Mouse (Mus musculus): ENCODE results near the gene Nfam1. TPM values are rescaled to one million over a fixed set of nuclear protein-coding genes. Genes with fewer than 3 reads are reported as not detected.

Nfam1 gene
- polyA plus RNA-seq, 1 experiment from 2014 or later, result 3.4 TPM

DNA sequence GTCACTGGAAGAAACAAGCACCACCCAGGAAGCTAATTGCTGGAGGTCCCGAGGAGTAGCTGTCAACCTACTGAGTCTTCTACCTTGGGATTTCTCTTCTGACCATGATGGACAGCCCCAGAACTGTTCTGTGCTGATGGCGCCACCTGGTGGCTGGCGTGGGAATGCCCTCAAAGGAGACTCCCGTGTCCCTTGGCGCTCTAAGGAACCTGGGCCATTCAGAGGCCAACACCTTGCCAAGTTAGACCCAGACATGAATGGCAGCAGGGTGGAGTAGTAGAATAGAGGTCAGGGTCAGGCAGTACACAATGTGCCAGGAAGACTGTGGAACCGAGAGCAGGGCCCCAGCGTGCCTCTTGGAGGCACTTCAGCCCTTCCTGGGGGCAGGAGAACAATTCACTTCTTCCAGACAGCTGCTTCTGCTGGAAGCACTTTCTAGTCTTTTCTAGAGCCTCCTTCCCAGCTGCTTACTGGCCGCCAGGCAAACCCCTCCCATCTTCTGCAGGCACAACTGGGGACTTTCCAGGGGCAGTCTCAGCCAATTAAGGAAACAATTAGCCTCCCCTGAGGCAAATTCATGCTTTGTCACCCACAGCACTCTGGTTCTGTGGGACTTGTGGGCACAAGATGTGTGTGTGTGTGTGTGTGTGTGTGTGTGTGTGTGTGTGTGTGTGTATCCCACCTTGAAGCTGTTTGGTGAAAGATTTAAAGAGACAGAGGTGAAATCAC is 4.8 kb upstream of the Nfam1 start:
- Histone ChIP-seq H3K9ac (0 out of 2 replicates have a peak overlapping the region, but pooled peaks have one; percentile 8), H3K4me2 (replicated peaks) (no peak overlapping the region; the same call in 1 of the 2 replicates), H3K36me3 (no peaks in the 10 kb centered on the region), H3K4me1 (peaks cover 63% of the 10 kb centered on the region), H3K27ac (no peak overlapping the region), H3K27me3 (peaks cover 26% of the 10 kb centered on the region), H3K9me3 (no peaks in the 10 kb centered on the region), H3K4me3 (no peak overlapping the region)
- ATAC-seq (ENCODE audit: low FRiP score, low read depth), result no peak
- WGBS, result 3% methylated on average over 8 of the region's 8 CpGs

DNA sequence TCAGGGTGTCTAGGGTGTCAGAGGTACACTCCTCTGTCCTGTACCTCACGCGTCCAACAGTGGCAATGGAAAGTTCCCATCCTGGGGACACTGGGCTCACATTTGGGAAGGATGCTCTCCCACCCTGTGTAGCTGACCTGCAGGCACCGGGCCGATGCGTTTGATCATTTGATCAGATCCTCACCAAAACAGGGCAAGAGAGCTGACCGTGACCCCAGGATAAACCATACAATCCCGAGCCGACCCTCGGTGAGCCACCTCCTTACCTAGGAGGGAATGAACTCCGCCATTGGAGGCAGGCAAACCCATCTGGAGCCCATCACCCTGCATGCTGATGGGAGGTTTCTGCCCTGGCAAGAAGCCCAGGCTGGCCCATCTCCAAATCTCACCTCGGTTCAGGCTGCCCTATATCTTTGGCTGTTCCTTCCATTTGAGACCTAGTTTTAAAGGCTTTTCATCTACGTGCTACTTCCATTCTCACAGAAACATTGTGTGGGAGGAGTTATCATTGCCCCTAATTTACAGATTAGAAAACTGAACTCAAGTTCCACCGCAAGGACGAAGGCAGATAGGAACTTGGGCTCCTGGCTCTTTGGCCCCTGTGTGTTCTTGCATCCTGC is 3.9 kb upstream of the Nfam1 start:
- H3K27ac ChIP-seq, result peak overlapping the region; percentile 48; the same call in 1 of the 2 replicates
- peaks cover 60% of the 10 kb centered on the region for H3K4me1 ChIP-seq
- H3K4me2 ChIP-seq (replicated peaks), result no peak overlapping the region; the same call in 1 of the 2 replicates
- peaks cover 35% of the 10 kb centered on the region for H3K27me3 ChIP-seq
- no peaks in the 10 kb centered on the region for H3K36me3 ChIP-seq
- no peaks in the 10 kb centered on the region for H3K9me3 ChIP-seq
- 53% methylated on average over 14 of the region's 14 CpGs for WGBS
- H3K9ac ChIP-seq, result no peak overlapping the region
- ATAC-seq (ENCODE audit: low FRiP score, low read depth), result peak; percentile 33; the same call in 1 of the 2 replicates
- H3K4me3 ChIP-seq, result no peak overlapping the region

DNA sequence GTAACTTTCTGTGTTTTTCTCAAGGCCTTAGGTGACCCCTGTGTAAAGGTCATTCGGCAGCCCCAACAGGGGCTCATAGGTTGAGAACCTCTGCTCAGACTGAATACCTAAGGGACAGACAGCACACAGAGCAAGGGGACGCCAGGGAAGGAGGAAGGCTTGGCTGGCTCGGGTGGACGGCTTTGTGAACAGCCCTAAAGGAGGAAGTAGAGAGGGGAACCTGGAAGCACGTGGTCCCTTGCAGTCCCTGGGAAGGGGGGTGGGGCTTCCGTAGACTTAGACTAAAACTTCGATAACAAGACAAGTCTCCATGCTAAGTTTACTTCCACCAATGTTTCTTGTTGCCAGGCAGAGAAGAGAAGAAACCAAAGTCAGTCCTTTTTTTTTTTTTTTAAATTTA is 3.0 kb upstream of the Nfam1 start:
- no peak for ATAC-seq (ENCODE audit: low FRiP score, low read depth)
- no peak overlapping the region for H3K4me3 ChIP-seq
- no peak overlapping the region for H3K27ac ChIP-seq
- 52% methylated on average over 7 of the region's 7 CpGs for WGBS
- no peak overlapping the region for H3K9ac ChIP-seq
- peaks cover 40% of the 10 kb centered on the region for H3K27me3 ChIP-seq
- H3K36me3 ChIP-seq, result no peaks in the 10 kb centered on the region
- H3K4me2 ChIP-seq (replicated peaks), result no peak overlapping the region
- H3K4me1 ChIP-seq, result peaks cover 60% of the 10 kb centered on the region
- H3K9me3 ChIP-seq, result no peaks in the 10 kb centered on the region

DNA sequence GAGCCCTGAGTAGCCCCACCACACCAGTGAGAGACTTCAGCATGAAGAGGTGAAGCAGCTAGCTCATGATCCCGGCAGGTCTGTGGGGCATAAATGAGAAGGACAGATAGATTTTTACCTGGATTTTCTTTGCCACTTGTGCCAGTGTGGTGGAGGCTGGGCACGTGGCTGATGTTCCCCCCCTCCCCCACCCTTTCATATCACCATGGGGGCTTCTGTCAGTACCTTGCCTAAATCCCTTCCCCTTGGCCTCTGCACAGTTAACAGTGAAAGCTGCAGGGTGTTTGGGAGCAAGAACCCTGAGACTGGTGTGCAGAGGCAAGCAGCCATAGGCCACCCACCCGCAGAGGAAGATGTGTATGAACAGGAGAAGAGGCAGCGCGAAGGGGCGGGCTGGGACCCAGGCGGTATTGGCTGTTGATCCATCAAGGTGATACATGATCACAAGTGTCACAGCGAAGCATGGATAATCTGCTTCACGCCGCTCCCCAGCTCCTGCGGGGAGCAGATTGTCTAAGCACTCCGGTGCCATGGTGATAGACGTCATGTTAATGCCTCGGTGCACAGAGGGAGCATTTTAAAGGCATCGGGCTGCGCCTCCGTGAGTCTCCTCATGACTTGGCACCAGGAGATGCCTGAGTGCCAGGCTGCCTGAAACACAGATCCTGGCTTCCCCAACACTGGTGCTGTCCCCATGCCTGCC is 1.3 kb upstream of the Nfam1 start:
- no peak for ATAC-seq (ENCODE audit: low FRiP score, low read depth)
- 17% methylated on average over 17 of the region's 17 CpGs for WGBS
- Histone ChIP-seq H3K27me3 (peaks cover 40% of the 10 kb centered on the region), H3K4me2 (replicated peaks) (peak overlapping the region; percentile 23; the same call in 1 of the 2 replicates), H3K4me1 (peaks cover 65% of the 10 kb centered on the region), H3K9me3 (no peaks in the 10 kb centered on the region), H3K27ac (no peak overlapping the region), H3K36me3 (no peaks in the 10 kb centered on the region), H3K4me3 (no peak overlapping the region), H3K9ac (no peak overlapping the region)

DNA sequence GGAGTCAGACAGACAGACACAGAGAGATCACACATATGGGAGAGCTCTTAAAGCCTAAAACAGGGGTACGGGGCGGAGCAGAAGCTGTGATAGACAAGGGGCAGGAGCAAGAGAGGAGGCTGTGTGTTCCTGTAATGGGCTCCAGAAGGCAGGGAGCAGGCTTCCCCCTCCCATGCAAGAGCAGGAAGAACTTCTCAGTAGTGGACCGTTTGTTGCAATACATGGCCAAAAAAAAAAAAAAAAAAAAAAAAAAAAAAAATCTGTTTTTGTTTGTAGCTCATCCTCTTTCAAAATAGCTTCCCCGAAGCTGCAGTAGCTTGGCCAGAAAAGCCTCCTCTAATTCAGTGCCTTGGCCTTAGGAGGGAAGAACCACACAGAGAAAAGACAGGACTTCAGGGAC is 2.2 kb downstream of the Nfam1 start:
- H3K27ac ChIP-seq, result no peak overlapping the region; the same call in 1 of the 2 replicates
- H3K4me1 ChIP-seq, result peaks cover 54% of the 10 kb centered on the region
- no peaks in the 10 kb centered on the region for H3K36me3 ChIP-seq
- no peak overlapping the region for H3K4me3 ChIP-seq
- H3K4me2 ChIP-seq (replicated peaks), result no peak overlapping the region
- H3K9ac ChIP-seq, result no peak overlapping the region
- no peak for ATAC-seq (ENCODE audit: low FRiP score, low read depth)
- H3K27me3 ChIP-seq, result peaks cover 43% of the 10 kb centered on the region
- no peaks in the 10 kb centered on the region for H3K9me3 ChIP-seq
- WGBS, result 44% methylated on average over 4 of the region's 4 CpGs

DNA sequence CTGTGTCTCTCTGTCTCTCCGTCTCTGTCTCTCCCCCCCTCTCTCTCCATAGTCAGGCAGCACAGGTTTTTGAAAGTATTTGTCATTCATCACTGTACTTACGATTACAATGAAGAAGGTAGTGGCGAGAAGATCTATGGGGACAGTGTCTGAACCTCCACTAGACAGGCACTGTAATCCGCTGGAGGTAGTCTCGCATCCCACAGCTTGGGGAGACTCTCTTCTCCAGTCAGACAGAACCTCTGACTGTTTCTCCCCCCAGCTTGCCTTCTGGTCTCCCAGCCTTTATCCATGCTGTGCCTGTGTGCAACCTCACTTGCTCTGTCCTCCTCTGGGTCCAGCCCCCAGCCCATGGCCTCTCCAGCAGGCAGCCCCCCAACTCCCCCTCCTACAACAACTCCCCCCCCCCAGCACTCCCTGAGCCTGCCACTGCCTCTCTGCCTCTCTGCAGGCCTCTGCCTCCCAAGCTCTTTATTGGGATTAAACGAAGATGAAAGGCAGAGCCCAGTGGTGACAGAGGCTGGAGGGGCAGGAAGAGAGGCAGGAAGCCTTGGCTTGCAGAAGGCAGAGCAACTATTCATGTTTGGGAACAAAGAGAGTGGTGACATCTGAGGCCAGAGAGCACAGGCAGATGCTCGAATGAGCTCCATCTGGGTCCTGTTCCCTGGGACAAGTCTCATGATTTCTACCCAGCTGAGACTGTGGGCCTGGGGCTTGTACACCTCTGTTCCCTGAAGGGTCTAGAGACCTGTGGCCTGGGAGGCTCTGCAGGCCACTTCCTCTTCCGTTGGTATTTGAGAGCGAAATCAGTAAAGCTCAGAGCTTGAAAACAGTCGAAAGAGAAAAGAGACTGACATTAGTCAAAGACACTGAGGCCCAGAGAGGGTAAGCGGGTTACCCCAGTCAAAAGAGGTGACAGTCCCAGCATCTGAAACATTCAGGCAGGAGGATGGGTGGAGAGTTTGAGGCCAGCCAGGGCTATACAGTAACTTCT is 3.1 kb downstream of the Nfam1 start:
- Histone ChIP-seq H3K9me3 (no peaks in the 10 kb centered on the region), H3K4me2 (replicated peaks) (no peak overlapping the region), H3K4me1 (peaks cover 60% of the 10 kb centered on the region), H3K36me3 (no peaks in the 10 kb centered on the region), H3K9ac (peak overlapping the region; percentile 50), H3K27me3 (peaks cover 36% of the 10 kb centered on the region), H3K27ac (peak overlapping the region; percentile 22), H3K4me3 (no peak overlapping the region)
- no peak for ATAC-seq (ENCODE audit: low FRiP score, low read depth)
- 40% methylated on average over 11 of the region's 11 CpGs for WGBS

DNA sequence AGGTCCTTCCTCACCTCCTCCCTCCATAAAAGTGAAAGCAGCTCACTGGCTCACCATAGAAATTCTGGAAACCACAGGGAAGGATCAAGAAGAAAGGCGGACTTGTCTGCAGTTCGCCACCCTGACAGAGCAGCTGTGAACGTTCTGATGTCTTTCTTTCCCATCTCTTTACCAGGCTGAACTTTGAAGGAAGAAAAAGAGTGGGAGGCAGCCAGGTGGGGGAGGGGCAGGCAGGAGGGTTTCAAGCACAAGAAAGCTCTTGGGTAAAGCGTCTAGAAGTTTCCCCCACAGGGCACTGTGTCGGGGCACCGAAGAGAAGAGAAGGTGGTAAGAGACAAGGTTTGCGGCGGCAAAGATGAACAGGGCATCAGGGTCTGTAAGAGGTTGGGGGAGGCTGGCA is 7.0 kb downstream of the Nfam1 start:
- no peak for ATAC-seq (ENCODE audit: low FRiP score, low read depth)
- no peaks in the 10 kb centered on the region for H3K9me3 ChIP-seq
- peaks cover 48% of the 10 kb centered on the region for H3K4me1 ChIP-seq
- peaks cover 4% of the 10 kb centered on the region; the same call in 1 of the 2 replicates for H3K27me3 ChIP-seq
- H3K4me3 ChIP-seq, result no peak overlapping the region
- peak overlapping the region; percentile 19; the same call in 1 of the 2 replicates for H3K9ac ChIP-seq
- no peaks in the 10 kb centered on the region for H3K36me3 ChIP-seq
- 32% methylated on average over 8 of the region's 8 CpGs for WGBS
- peak overlapping the region; percentile 64; the same call in 1 of the 2 replicates for H3K27ac ChIP-seq
- H3K4me2 ChIP-seq (replicated peaks), result peak overlapping the region; percentile 49

DNA sequence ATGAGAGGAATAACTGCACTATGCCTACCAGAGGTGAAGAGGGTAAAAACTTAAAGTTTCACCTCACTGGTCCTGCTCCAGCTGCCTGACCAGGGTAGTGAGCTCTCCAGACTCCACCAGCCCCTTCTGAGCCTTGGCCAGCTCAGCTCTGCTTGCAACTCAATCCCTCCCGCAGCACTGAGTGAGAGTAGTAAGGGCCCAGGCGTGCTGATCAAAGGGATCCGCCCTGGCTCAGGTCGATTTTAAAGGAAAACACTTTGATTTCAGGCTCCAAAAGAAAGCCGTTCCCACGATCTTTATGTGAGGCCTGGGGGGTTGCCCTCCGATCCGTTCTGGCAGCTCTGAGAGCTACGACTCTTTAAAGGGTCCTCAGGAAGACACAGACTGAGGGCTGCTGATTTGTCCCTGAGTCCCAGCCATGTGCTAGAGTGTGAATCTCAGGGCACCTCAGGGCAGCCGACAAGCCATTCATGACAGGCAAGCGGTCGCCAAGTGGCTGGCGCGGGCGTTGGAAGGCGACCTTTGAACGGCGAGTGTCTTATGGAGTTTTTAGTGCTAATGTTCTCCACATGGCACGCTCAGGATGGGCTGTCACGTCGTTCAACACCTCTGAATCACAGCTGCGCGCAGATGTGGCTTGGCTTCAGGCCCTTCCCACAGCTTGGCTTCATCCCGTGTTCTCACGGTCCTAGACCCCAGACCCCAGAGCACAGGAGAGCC is 7.9 kb downstream of the Nfam1 start:
- peak overlapping the region; percentile 49 for H3K4me2 ChIP-seq (replicated peaks)
- peaks cover 41% of the 10 kb centered on the region for H3K4me1 ChIP-seq
- H3K36me3 ChIP-seq, result no peaks in the 10 kb centered on the region
- no peak overlapping the region; the same call in 1 of the 2 replicates for H3K4me3 ChIP-seq
- H3K27ac ChIP-seq, result peak overlapping the region; percentile 64
- 5% methylated on average over 25 of the region's 25 CpGs for WGBS
- peak; percentile 82 for ATAC-seq (ENCODE audit: low FRiP score, low read depth)
- H3K9ac ChIP-seq, result no peak overlapping the region
- H3K27me3 ChIP-seq, result 0 out of 2 replicates have a peak, but pooled peaks cover 4% of the 10 kb centered on the region
- no peaks in the 10 kb centered on the region for H3K9me3 ChIP-seq

DNA sequence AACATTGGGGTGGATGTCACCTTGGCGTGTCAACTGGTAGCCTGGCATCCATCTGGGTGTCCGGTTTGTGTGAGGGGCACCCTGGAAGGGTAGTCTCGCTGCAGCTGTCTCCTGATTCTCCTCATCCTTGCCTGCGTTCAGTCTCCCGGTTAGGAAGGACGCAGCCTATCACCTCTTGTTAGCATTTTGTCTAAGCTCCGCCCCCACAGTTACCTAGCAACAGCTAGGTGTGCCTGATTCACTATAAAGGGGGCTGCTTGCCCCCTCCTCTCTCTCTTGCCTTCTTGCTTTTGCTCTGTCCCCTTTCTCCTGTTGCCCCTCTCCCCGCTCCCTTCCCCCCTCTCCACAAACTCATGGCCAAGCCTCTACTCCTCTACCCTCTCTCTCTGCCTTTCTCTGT is 10.2 kb downstream of the Nfam1 start:
- H3K4me3 ChIP-seq, result no peak overlapping the region
- WGBS, result 37% methylated on average over 8 of the region's 8 CpGs
- no peak overlapping the region for H3K27ac ChIP-seq
- H3K4me2 ChIP-seq (replicated peaks), result no peak overlapping the region
- H3K27me3 ChIP-seq, result 0 out of 2 replicates have a peak, but pooled peaks cover 4% of the 10 kb centered on the region
- H3K4me1 ChIP-seq, result peaks cover 47% of the 10 kb centered on the region
- no peak overlapping the region for H3K9ac ChIP-seq
- no peaks in the 10 kb centered on the region for H3K36me3 ChIP-seq
- ATAC-seq (ENCODE audit: low FRiP score, low read depth), result no peak
- no peaks in the 10 kb centered on the region for H3K9me3 ChIP-seq

DNA sequence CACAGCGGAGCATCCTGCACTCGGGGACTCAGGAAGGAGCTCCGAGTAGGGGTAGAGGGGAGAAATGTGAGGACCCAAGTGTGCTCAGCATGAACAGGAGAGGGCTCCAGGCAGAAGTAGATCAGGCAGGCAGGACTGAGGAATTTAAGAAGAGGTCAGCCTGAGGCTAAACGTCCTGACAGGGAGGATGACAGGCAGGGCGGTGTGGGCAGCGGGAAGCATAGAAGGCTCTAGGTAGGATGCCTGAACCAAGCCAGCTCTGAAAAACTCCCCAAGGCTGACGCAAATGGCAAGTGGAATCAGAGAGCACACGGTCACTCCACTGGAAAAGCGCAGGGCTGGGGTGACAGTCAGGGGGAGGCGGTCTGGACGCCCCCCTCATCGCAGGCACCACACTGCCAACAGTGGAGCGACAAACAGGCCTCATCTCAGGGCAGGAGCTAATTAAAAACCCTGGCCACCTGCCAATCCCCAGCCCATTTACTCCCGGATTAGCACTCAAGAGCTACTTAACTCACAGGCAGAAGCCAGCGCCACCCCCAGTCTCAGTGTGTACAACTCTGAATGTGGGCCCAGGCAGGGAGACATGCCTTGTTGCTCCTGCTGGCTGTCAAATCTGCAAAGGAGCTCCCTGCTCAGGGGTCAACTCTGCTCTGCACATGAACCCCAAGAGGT is 22.0 kb downstream of the Nfam1 start:
- Histone ChIP-seq H3K27ac (no peak overlapping the region), H3K9ac (peak overlapping the region; percentile 43; the same call in 1 of the 2 replicates), H3K4me1 (peaks cover 36% of the 10 kb centered on the region), H3K27me3 (peaks cover 38% of the 10 kb centered on the region), H3K4me2 (replicated peaks) (0 out of 2 replicates have a peak overlapping the region, but pooled peaks have one; percentile 14), H3K4me3 (no peak overlapping the region), H3K36me3 (no peaks in the 10 kb centered on the region), H3K9me3 (no peaks in the 10 kb centered on the region)
- peak; percentile 38; the same call in 1 of the 2 replicates for ATAC-seq (ENCODE audit: low FRiP score, low read depth)
- WGBS, result 23% methylated on average over 15 of the region's 15 CpGs

All from limb, embryonic 13.5 days (tissue).